Mouse (Mus musculus) kidney, postnatal 4 days (tissue): Measurements from ENCODE around the gene F8.
"Not testable (repeated sequence)": the region's sequence is repeated elsewhere in the genome, so short reads cannot be mapped to it uniquely, and the experiment has no call there.

ENCODE experiments used
- DNase-seq, 2 experiments: peaks; one replicate each; pipeline ENCODE4 v3.0.0; 2021; ENCODE audit warnings: mixed read lengths in 2 of 2

The F8 gene

DNA sequence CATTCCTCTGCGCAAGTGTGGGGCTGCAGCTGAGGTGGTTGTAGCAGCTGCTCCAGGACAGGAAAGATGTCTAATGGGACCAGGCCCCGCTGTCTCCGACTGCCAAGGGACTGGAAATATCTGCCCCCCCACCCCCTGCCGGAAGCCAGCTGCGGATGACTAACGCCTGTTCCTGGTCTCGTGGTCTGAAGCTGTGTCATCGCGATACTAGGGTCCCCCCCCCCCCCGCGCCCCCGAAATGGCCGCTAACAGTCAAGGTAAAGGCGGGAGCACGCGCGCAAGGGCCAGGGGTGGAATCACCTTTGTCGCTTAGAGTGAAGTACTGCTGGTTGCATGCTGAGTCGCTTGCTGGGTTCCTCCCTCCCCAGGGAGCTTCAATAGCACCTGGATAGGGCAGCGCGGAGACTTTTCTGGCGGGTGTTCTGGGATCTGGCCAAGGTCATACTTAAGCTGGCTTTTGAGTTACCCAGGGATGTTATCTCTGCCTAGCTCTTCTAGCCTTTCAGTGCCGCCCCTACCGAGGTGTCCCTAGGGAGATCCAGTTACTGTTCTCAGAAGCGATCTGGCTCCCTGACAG, at the start of gene F8, which contains the start of gene Fundc2:
Gene F8, minus strand, starts transcription at position 421 of the 577 bp plus-strand sequence.
Gene Fundc2, plus strand, starts transcription at position 205 of the 577 bp plus-strand sequence.
- DNase-seq, result peak; percentile 81 to 85

DNA sequence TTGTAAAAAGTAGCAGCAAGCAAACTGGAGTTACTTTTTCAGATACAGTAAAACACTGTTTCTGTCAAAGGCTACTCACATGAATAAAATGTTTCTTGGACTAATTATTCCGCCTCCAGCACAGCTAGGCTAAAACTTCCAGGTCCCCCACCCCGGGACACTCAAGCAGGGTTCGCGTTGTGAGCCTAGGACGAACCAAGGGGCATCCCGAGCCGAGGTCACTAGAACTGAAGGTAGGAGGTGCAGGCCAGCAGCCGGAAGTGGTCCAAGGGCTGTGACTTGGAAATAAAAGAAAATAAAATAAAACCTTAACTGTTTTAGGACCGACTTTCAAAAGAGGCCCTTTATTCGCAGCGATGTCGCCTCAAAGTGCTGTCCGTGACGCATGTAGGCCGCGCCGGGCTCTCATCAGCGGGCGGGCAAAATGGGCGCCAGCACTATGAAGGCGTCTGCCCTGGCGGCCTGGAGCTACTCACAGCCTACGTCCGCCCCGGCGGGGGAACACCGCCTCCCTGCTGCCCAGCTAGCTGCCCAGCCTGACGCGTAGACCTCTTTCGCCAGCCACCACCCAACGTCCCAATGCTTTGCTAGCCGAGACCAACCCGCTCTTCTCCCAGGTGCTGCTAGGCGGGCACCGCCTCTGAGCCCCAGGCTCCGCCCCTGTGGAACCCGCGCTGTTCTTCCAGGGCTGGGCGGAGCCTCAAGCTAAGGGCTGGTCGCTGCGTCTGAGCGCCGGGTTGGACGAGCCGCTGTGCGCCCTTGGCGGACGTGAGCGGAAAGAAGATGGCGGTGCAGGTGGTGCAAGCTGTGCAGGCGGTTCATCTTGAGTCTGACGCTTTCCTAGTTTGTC, 33.7 kb upstream of the F8 start, which contains the start of the genes Cmc4, Mtcp1 and Brcc3:
Gene Cmc4, minus strand, starts transcription at position 649 of the 850 bp plus-strand sequence.
Gene Mtcp1, minus strand, starts transcription at position 653 of the 850 bp plus-strand sequence.
Gene Brcc3, plus strand, starts transcription at position 693 of the 850 bp plus-strand sequence.
- peak; percentile 84 to 93 for DNase-seq

DNA sequence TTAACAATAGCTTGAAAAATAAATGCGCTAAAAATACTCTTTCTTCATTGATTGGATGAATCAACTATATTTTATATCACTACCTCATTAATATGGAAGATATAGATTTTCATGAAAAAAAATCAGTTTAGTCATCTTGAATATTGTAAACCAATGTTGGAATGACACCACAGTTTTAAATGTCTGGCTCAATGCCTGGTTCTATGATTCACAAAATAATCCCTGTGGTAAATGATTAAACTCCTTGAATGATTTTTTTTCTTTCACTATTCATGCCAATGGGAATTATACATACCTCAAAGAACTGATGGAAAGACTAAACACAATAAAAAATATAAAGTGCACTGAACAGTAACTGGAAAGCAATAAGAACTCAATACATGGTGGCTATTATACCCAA, 27.3 kb upstream of the F8 start:
- DNase-seq, result no peak

GRCm38 (mm10) chrX:75403350-75403749, 20.9 kb upstream of the F8 start:
- no peak for DNase-seq

GRCm38 (mm10) chrX:75402668-75403067, 20.3 kb upstream of the F8 start:
- DNase-seq, result no peak

DNA sequence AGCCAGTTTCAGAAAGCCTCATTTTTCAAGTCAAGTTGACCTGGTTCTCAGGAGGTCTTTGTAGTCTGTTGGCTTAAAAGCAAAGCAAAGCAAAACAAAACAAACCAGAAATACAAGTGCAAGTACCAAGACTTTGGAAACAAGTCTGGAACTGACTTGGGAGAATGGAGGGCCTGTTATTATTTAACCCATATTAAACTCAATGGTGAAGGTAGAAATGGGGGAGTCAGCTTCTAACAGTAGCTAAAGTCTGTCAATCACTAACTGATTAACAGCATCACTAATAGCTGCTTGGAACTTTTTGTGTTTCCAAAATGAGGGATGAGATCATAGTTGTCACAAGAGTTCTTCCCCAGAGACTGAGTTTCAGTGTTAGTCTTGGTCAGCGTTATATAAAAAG, 17.1 kb upstream of the F8 start:
- no peak for DNase-seq

GRCm38 (mm10) chrX:75381699-75382098, 716 bp downstream of the F8 start:
- no peak for DNase-seq

DNA sequence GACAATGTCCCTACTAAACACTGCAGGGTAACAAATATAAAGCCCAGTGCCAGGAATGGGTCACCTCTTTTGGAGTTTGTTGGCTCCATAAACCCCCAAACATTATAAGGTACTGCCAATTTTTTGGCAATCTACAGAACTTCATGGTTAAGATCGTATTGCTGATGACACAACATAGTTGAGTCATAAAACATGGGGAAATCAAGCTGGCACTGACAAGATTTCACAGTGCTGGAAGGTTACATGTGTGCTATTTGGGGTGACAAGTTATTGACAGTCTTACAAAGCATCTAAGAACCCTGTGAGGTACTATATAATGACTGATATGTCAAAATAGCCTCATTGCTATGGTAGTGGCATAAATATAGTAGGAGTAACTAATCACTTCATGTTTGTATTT, 1.2 kb downstream of the F8 start:
- no peak for DNase-seq

GRCm38 (mm10) chrX:75376815-75377214, 5.6 kb downstream of the F8 start:
- DNase-seq, result no peak

DNA sequence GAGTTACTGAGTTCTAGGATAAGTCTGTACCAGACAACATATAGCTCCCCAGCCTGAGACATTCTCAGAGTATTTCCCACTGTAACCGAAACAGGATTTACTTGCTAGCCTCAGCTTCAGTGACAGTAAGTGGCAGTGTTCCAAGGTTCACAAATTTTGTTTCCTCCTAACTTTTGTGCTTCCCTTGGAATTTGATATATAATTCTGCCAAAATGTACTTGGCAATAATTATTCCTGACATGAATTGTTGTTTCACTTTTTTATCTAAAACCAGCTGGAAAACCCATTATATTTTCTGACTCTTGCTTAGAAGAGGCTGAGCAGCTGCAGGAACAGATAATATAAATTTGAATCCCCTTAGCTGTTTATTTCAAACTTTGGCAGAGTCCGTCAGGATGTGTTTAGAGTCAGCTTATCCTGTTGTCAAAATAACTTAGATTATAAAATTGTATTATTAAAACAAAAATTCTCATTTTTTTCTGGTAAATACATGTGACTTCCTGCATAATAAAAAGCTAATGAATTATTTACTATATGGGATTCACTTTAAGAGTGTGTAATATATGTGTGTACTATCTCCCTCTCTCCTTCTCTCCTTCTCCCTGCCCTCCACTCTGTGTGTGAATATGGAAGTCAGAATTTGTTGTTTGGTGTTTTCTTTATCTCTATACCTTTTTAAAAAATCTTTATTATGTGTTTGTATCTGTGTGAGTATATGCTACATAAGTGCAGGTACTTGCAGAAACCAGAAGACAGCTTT, 9.6 kb downstream of the F8 start:
- no peak for DNase-seq

DNA sequence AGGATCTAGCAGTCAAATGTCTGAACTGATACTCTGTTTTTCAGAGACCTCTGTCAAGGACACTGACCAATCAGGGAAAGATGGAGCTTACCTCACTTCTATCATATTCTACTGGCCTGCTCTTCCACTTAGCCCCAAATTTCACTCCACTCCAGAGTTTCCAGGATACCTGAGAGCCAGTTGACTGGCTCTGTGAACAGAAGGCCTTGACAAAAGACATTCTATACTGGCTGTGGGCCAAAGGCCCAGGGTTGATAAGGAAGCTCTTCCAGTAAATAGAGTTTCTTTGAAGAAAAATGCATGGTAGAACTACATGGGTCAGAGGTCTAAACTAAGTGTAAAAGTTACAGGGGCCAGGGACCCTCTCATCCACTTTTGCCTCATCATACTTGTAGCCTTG, 12.2 kb downstream of the F8 start:
- DNase-seq, result peak in 1 of 2 experiments; percentile 17

- DNase-seq, result no peak
Measured at GRCm38 (mm10) chrX:75323556-75323955, 58.9 kb downstream of the F8 start.

DNA sequence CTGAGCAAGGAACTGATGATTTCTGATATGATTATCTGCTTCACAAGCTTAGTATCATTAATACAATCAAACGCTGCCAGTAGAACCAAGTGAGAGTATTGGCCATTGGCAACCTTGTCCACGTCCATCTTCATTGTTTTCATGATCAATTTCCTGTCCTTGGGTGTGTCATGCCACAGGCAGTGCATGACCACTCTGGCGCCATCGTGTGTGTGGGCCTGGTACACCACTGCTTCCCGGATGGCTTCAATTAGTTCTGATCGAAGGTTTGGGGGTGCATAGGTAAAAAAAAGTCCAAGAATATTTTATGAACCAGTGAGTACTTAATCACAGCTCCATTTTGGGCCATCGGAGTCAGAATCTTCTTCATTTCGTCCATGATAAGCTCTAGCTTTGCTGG, 110.7 kb downstream of the F8 start:
- DNase-seq, result peak in 1 of 2 experiments; percentile 7

DNA sequence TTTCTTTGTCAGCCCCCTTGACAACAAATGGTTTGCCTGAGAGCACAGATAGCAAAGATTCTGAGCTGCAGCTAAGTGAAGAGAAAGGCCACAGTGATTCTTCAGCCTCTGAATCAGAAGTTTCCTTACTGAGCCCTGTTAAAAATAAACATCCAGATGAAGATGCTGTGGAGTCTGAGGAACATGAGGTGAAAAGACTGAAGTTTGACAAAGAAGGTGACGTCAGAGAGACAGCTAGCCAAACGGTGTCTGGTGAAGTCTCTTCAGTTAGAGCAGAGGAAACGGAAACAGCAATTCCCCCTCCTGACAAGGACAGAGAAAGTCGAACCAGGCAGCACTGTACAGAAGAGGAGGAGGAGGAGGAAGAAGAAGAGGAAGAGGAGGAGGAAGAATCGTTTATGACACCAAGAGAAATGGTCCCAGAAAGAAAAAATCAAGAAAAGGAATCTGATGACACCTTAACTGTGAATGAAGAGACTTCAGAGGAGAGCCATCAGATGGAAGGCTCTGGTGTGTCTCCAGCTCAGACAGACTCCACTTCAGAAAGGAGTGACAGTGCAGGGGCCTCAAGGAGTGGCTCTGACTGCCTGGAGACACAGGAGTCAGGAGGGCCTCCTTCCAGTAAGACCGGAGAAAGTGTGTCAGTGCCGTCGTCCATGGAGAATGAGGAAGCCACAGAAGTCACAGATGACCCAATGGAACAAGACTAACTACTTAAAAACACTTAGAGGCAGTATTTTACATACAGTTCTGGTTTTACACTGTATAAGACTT, 148.6 kb downstream of the F8 start:
- not testable (repeated sequence) for DNase-seq

GRCm38 (mm10) chrX:75231456-75231855, 151.0 kb downstream of the F8 start:
- no peak for DNase-seq

DNA sequence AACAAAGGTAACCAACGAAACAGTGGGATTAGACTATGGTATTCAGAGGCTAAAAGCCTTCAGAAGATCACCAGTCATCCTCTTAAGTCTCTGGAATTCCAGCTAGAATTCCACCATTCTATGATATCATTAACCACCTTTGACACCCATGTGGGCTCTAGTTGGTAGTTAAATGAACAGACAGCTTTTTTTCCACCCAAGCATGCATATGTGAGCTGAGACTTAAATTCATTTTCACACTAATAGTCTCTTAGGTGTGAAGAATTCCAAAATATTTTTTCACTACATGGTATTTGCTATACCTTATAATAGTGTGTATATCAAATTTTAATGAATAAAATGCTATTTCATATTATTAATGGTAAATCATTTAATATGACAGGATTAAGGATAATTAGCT, 218.7 kb downstream of the F8 start, which contains the start of gene Smim9:
Gene Smim9, minus strand, starts transcription at position 101 of the 400 bp plus-strand sequence.
- DNase-seq, result no peak

GRCm38 (mm10) chrX:75155576-75156243, 226.7 kb downstream of the F8 start:
- peak; percentile 45 to 71 for DNase-seq

- no peak for DNase-seq
Measured at GRCm38 (mm10) chrX:75152249-75152648, 230.2 kb downstream of the F8 start.

DNA sequence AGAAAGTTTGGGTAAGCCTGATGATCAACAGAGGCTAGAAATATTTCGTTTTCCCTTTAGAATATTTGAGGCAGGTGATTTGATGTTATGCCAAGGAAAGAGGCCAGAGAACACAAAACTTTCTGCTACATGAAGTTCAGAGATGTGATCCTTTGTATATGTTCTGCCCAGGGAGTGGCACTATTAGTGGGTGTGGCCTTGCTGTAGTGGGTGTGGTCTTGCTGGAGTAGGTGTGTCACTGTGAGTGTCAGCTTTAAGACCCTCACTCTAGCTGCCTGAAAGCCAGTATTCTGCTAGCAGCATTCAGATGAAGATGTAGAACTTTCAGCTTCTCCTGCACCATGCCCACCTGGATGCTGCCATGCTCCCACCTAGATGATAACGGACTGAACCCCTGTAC, 232.1 kb downstream of the F8 start:
- no peak for DNase-seq

- no peak for DNase-seq
Measured at GRCm38 (mm10) chrX:75148414-75148813, 234.0 kb downstream of the F8 start.

DNA sequence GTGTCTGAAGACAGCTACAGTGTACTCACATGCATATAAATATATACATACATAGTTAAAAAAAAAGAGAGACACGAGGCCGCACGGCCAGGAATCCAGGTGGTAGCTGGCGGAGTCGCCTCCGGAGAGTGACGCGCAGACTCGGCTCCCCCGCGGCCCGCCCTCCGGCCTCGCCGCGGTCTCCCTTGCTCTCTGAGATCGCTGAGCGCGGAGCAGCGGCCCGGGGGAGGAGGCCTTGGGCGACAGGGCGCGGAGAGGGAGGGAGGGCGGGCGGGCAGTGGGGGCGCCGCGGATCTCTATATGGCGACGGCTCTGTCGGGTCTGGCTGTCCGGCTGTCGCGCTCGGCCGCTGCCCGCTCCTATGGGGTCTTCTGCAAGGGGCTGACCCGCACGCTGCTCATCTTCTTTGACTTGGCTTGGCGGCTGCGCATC, 239.3 kb downstream of the F8 start:
- peak; percentile 52 to 54 for DNase-seq

GRCm38 (mm10) chrX:75138182-75138581, 244.2 kb downstream of the F8 start:
- no peak for DNase-seq
